Mouse (Mus musculus): ENCODE measurements around the gene Hbq1a.

- no peak for TF ChIP-seq CTCF (IDR thresholded peaks at IDR 0.05; ENCODE audit: borderline replicate concordance, insufficient read depth, low read length)
- TF ChIP-seq POLR2A (IDR thresholded peaks at IDR 0.05; ENCODE audit: low read depth, low read length), result no peak
Measured at GRCm38 (mm10) chr11:32278458-32278957, 21.4 kb upstream of the Hbq1a start.
